Mouse (Mus musculus) heart, embryonic 16.5 days (tissue): ENCODE data around the gene Ino80e. TPM values are rescaled to one million over a fixed set of nuclear protein-coding genes. Genes with fewer than 3 reads are reported as not detected.
"Not testable (repeated sequence)": the region's sequence is repeated elsewhere in the genome, so short reads cannot be mapped to it uniquely, and the experiment has no call there.

ENCODE experiments used
- ATAC-seq: fragments of 200-750 bp; cut with Nextera tagmentation; replicated peaks from 2 replicates; pipeline ENCODE4 v1.8.0; 2017; ENCODE audit warnings: moderate number of reproducible peaks; ENCODE audit not compliant: insufficient read depth, low FRiP score; ENCODE audit errors: extremely low read depth
- H3K27ac ChIP-seq: fragments of 300-500 bp; sonication (generic); 2 replicates; pipeline ENCODE4 v1.5.1; 2014; ENCODE audit warnings: mild to moderate bottlenecking, low read length, control low read depth, moderate library complexity
- H3K27me3 ChIP-seq: fragments of 300-500 bp; sonication (generic); 2 replicates; pipeline ENCODE4 v1.6.1; 2014; ENCODE audit warnings: low read length, mixed read lengths; ENCODE audit not compliant: control insufficient read depth, insufficient read depth
- H3K36me3 ChIP-seq: fragments of 300-500 bp; sonication (generic); 2 replicates; pipeline ENCODE4 v1.6.1; 2014; ENCODE audit not compliant: control insufficient read depth, insufficient read depth
- H3K4me1 ChIP-seq: fragments of 300-500 bp; sonication (generic); 2 replicates; pipeline ENCODE4 v1.6.1; 2014; ENCODE audit warnings: low read length, mixed read lengths; ENCODE audit not compliant: control insufficient read depth, insufficient read depth
- H3K4me2 ChIP-seq: fragments of 300-500 bp; sonication (generic); 2 replicates; pipeline ENCODE4 v1.6.1; 2014; ENCODE audit warnings: low read depth, mild to moderate bottlenecking, control low read depth, low read length
- H3K4me3 ChIP-seq: fragments of 300-500 bp; sonication (generic); 2 replicates; pipeline ENCODE4 v1.5.1; 2014; ENCODE audit warnings: mild to moderate bottlenecking, control low read depth, low read length
- H3K9ac ChIP-seq: fragments of 300-500 bp; sonication (generic); 2 replicates; pipeline ENCODE4 v1.6.1; 2014; ENCODE audit warnings: low read length, control low read depth
- H3K9me3 ChIP-seq: fragments of 300-500 bp; sonication (generic); replicated peaks from 2 replicates; pipeline ENCODE4 v1.6.1; 2016; ENCODE audit warnings: low read length; ENCODE audit not compliant: control insufficient read depth
- WGBS: fragments of 180-500 bp; shearing (Covaris S2); extraction: QIAGEN DNeasy Blood & Tissue Kit; methylation state at CpG from one replicate; pipeline ENCODE4 v1.1.7; 2014; 5-methylcytosine and 5-hydroxymethylcytosine counted together
- polyA plus RNA-seq: library from polyadenylated mRNA; unstranded; fragments of >200 nt; fragmentation: Nextera tagmentation; extraction: Ambion mirVana; gene quantifications from 2 replicates; pipeline ENCODE4 v1.2.1, GENCODE M21; 2015

The Ino80e gene
- 50.5 and 52.0 TPM in 2 replicates for polyA plus RNA-seq

GRCm38 (mm10) chr7:126862147-126862784, at the start of gene Ino80e:
Ino80e (minus strand) TSS chr7:126862377.
- under 1% methylated on average over 41 of the region's 41 CpGs for WGBS
- Histone ChIP-seq H3K4me2 (peak within 1 kb of the TSS; percentile 92), H3K4me3 (peak within 1 kb of the TSS; percentile 76), H3K36me3 (peaks cover 43% of the 10 kb centered on the region), H3K9ac (peak within 1 kb of the TSS; percentile 81), H3K27me3 (no peaks in the 10 kb centered on the region), H3K9me3 (no peaks in the 10 kb centered on the region), H3K4me1 (peaks cover 20% of the 10 kb centered on the region), H3K27ac (peak within 1 kb of the TSS; percentile 88)
- ATAC-seq = peak; percentile 70

- no peaks in the 10 kb centered on the region for H3K36me3 ChIP-seq
- H3K9ac ChIP-seq = no peak overlapping the region
- H3K4me3 ChIP-seq = no peak overlapping the region
- no peak for ATAC-seq
- H3K4me1 ChIP-seq = no peaks in the 10 kb centered on the region
- WGBS = 69% methylated on average over 3 of the region's 3 CpGs
- no peak overlapping the region for H3K4me2 ChIP-seq
- no peak overlapping the region for H3K27ac ChIP-seq
- no peaks in the 10 kb centered on the region for H3K27me3 ChIP-seq
- no peaks in the 10 kb centered on the region for H3K9me3 ChIP-seq
These were observed 43.4 kb upstream of the Ino80e start for GRCm38 (mm10) chr7:126905590-126905989.

- not testable (repeated sequence) for H3K9ac ChIP-seq, H3K9me3 ChIP-seq, H3K27ac ChIP-seq, H3K36me3 ChIP-seq, H3K4me2 ChIP-seq, ATAC-seq, H3K27me3 ChIP-seq, H3K4me3 ChIP-seq
- H3K4me1 ChIP-seq = peaks cover 12% of the 10 kb centered on the region
- WGBS = 88% methylated on average over 7 of the region's 9 CpGs
These were observed 37.6 kb upstream of the Ino80e start for GRCm38 (mm10) chr7:126899781-126900180.

GRCm38 (mm10) chr7:126898102-126898990, 36.2 kb upstream of the Ino80e start:
- peak; percentile 96 for ATAC-seq
- H3K27me3 ChIP-seq = no peaks in the 10 kb centered on the region
- H3K36me3 ChIP-seq = no peaks in the 10 kb centered on the region
- peak overlapping the region; percentile 79 for H3K27ac ChIP-seq
- 12% methylated on average over 37 of the region's 37 CpGs for WGBS
- H3K4me2 ChIP-seq = peak overlapping the region; percentile 84
- peaks cover 12% of the 10 kb centered on the region for H3K4me1 ChIP-seq
- peak overlapping the region; percentile 92 for H3K9ac ChIP-seq
- no peaks in the 10 kb centered on the region for H3K9me3 ChIP-seq
- H3K4me3 ChIP-seq = peak overlapping the region; percentile 82

- H3K36me3 ChIP-seq = no peaks in the 10 kb centered on the region
- H3K4me3 ChIP-seq = peak overlapping the region; percentile 82
- ATAC-seq = peak; percentile 29
- H3K27ac ChIP-seq = peak overlapping the region; percentile 79
- peaks cover 12% of the 10 kb centered on the region for H3K4me1 ChIP-seq
- H3K9me3 ChIP-seq = no peaks in the 10 kb centered on the region
- peak overlapping the region; percentile 84 for H3K4me2 ChIP-seq
- H3K9ac ChIP-seq = peak overlapping the region; percentile 92
- H3K27me3 ChIP-seq = no peaks in the 10 kb centered on the region
- WGBS = 17% methylated on average over 16 of the region's 16 CpGs
These were observed 35.4 kb upstream of the Ino80e start for GRCm38 (mm10) chr7:126897390-126898101.

- Histone ChIP-seq H3K9me3 (no peaks in the 10 kb centered on the region), H3K9ac (0 out of 2 replicates have a peak overlapping the region, but pooled peaks have one; percentile 92), H3K36me3 (no peaks in the 10 kb centered on the region), H3K27ac (peak overlapping the region; percentile 41; the same call in 1 of the 2 replicates), H3K4me2 (no peak overlapping the region), H3K4me1 (peaks cover 12% of the 10 kb centered on the region), H3K4me3 (no peak overlapping the region), H3K27me3 (no peaks in the 10 kb centered on the region)
- 83% methylated on average over 5 of the region's 5 CpGs for WGBS
- ATAC-seq = no peak
These were observed 34.7 kb upstream of the Ino80e start for GRCm38 (mm10) chr7:126896912-126897311.

GRCm38 (mm10) chr7:126888852-126889251, 26.7 kb upstream of the Ino80e start:
- 54% methylated on average over 7 of the region's 7 CpGs for WGBS
- Histone ChIP-seq H3K4me3 (no peak overlapping the region), H3K4me1 (no peaks in the 10 kb centered on the region), H3K27ac (no peak overlapping the region), H3K9me3 (no peaks in the 10 kb centered on the region), H3K9ac (no peak overlapping the region), H3K36me3 (peaks cover 3% of the 10 kb centered on the region), H3K4me2 (no peak overlapping the region), H3K27me3 (no peaks in the 10 kb centered on the region)
- no peak for ATAC-seq

- H3K4me1 ChIP-seq = peaks cover 10% of the 10 kb centered on the region
- 80% methylated on average over 5 of the region's 5 CpGs for WGBS
- no peaks in the 10 kb centered on the region for H3K27me3 ChIP-seq
- no peak overlapping the region for H3K9ac ChIP-seq
- no peak overlapping the region for H3K4me3 ChIP-seq
- H3K27ac ChIP-seq = no peak overlapping the region
- no peaks in the 10 kb centered on the region for H3K9me3 ChIP-seq
- ATAC-seq = no peak
- no peak overlapping the region for H3K4me2 ChIP-seq
- H3K36me3 ChIP-seq = peaks cover 3% of the 10 kb centered on the region
These were observed 25.1 kb upstream of the Ino80e start for GRCm38 (mm10) chr7:126887281-126887680.
